Mouse (Mus musculus) C2C12 (cell line): ENCODE data around the gene Ophn1. TPM values are rescaled to one million over a fixed set of nuclear protein-coding genes. Genes with fewer than 3 reads are reported as not detected.

Source experiments
- H3K27me3 ChIP-seq: one replicate; pipeline ENCODE4 v1.6.1; 2011; ENCODE audit not compliant: control insufficient read depth, insufficient read depth, insufficient read length
- H3K36me3 ChIP-seq: one replicate; pipeline ENCODE4 v1.6.1; 2011; ENCODE audit not compliant: control insufficient read depth, insufficient read depth
- H3K4me3 ChIP-seq: one replicate; pipeline ENCODE4 v1.5.1; 2011; ENCODE audit warnings: mild to moderate bottlenecking, control low read depth; ENCODE audit not compliant: poor library complexity, insufficient read depth, severe bottlenecking
- H3K79me2 ChIP-seq: one replicate; pipeline ENCODE4 v1.6.1; 2011; ENCODE audit not compliant: control insufficient read depth, insufficient read depth
- H3K79me3 ChIP-seq: one replicate; pipeline ENCODE4 v1.6.1; 2011; ENCODE audit warnings: low read depth, control low read depth
- H3ac ChIP-seq: one replicate; pipeline ENCODE3; 2011; ENCODE audit warnings: low read depth; ENCODE audit not compliant: control insufficient read depth, insufficient read length
- CEBPB ChIP-seq: IDR thresholded peaks from one replicate; pipeline ENCODE4 v1.6.1; 2011; ENCODE audit warnings: low read depth, mild to moderate bottlenecking, control low read depth, moderate library complexity
- CTCF ChIP-seq: IDR thresholded peaks from one replicate; pipeline ENCODE4 v1.5.1; 2011; ENCODE audit not compliant: control insufficient read depth, insufficient read depth, insufficient read length
- FOSL1 ChIP-seq: IDR thresholded peaks from one replicate; pipeline ENCODE4 v1.8.0; 2011; ENCODE audit warnings: mild to moderate bottlenecking, low read length; ENCODE audit not compliant: poor library complexity, insufficient read depth, severe bottlenecking
- MAX ChIP-seq: IDR thresholded peaks from one replicate; pipeline ENCODE4 v1.6.1; 2011; ENCODE audit warnings: mild to moderate bottlenecking, control low read depth
- MYOD1 ChIP-seq: IDR thresholded peaks from one replicate; pipeline ENCODE4 v1.6.1; 2011; ENCODE audit warnings: low read depth; ENCODE audit not compliant: control insufficient read depth, insufficient read length
- MYOG ChIP-seq: IDR thresholded peaks from one replicate; pipeline ENCODE4 v1.6.1; 2011; ENCODE audit not compliant: control insufficient read depth, insufficient read length; ENCODE audit errors: extremely low read depth
- USF1 ChIP-seq: IDR thresholded peaks from one replicate; pipeline ENCODE4 v1.6.1; 2011; ENCODE audit warnings: low read depth, mild to moderate bottlenecking, control low read depth, moderate library complexity
- long read RNA-seq, 2 experiments: library from polyadenylated mRNA; unstranded; transcript quantifications; one replicate each; pipeline ENCODE4 v2.0.0; 2019 to 2020
- polyA plus RNA-seq: library from polyadenylated mRNA; unstranded; fragments of >200 nt; fragmentation: generic; extraction: Trizol; gene quantifications from one replicate; pipeline ENCODE4 v1.2.1, GENCODE M21; 2012; ENCODE audit warnings: missing spikeins

Ophn1 gene
- polyA plus RNA-seq: 1.3 TPM
- long read RNA-seq, experiment 1, partial matches to known transcripts: 0 of 3 reads
- long read RNA-seq, experiment 1, other reads (novel, unspliced or antisense): 2 of 3 reads
- long read RNA-seq, experiment 2, full-length matches to known transcripts: 6 of 7 reads
- long read RNA-seq, experiment 2, partial matches to known transcripts: 0 of 7 reads
- long read RNA-seq, experiment 2, other reads (novel, unspliced or antisense): 1 of 7 reads

DNA sequence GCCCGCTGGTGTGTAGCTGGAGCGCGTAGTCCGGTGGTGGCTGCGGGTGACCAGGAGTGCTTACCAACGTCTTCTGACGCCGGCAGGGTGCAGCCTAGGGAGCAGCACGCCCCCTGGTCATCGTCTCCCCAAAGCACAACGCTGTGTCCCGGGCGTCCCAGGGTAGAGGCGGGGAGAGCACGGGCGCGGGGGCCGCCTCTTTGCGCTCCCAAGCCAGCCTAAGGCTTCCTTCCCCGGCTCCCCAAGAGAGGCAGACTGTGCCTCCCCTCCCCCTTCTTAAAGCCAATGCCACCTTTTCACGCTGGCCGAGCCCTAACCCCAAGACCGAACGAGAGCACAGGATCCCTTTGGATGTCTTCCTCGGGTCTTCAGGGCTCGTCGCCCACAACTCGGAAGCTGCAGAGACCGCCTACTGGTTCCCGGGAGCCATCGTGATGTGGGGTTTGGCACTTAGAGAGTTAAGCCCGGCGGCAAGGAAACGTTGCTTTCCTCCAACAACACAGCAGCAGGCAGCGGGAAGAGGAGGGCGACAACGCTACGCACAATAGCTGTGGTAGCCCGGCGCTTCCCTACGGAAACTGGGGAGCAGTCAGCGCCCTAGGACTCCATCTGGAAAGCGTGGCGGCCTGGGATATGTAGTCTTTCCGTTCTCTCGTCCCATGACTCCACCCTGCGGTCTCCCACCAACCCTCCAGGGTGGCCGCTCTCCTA, at the start of gene Ophn1:
TSS of gene Ophn1 (minus strand) at position 620 of the 711 bp plus-strand sequence.
- Histone ChIP-seq H3K27me3 (no peaks in the 10 kb centered on the region), H3K4me3 (no peak within 1 kb of the TSS), H3K79me2 (no peaks in the 10 kb centered on the region), H3ac (peak within 1 kb of the TSS; percentile 51), H3K79me3 (no peaks in the 10 kb centered on the region), H3K36me3 (no peaks in the 10 kb centered on the region)
- TF ChIP-seq CTCF (peak; percentile 11), USF1 (no peak)

DNA sequence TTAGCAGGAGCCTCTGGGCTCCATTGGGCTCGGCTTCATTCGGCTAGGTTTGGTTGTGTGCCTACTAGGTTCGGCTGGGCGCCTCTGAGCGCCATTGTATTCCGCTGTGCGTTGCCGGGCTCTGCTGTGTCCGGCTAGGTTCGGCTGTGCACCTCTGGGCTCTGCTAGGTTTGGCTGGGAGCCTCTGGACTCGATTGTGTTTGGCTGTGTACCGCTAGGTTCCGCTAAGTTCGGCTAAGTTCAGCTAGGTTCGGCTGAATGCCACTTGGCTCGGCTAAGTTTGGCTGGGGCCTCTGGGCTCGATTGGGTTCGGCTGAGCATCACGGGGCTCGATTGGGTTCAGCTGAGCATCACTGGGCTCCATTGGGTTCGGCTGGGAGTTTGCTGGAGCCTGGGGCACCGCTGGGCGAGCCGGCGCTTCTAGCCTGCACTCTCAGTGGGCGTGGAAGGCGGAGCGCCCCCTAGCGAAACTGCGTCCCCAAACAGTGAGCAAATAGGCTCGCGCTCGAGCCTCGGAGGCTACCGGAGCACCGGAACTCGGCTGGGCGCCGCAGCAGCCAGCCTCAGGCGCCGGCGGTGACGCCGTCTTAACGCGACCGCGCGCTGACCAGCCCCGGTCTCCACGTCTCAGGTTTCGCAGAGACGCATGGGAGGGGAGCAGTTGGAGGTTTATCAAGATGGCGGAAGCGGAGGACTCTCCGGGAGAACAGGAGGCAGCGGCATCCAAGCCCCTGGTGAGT, 46.9 kb upstream of the Ophn1 start:
- peaks cover 16% of the 10 kb centered on the region for H3K79me2 ChIP-seq
- peak overlapping the region; percentile 56 for H3K4me3 ChIP-seq
- peaks cover 11% of the 10 kb centered on the region for H3K79me3 ChIP-seq
- TF ChIP-seq MYOD1 (no peak), CTCF (peak; percentile 78), MAX (peak; percentile 16), CEBPB (no peak)
- no peaks in the 10 kb centered on the region for H3K27me3 ChIP-seq
- no peaks in the 10 kb centered on the region for H3K36me3 ChIP-seq
- peak overlapping the region; percentile 92 for H3ac ChIP-seq

DNA sequence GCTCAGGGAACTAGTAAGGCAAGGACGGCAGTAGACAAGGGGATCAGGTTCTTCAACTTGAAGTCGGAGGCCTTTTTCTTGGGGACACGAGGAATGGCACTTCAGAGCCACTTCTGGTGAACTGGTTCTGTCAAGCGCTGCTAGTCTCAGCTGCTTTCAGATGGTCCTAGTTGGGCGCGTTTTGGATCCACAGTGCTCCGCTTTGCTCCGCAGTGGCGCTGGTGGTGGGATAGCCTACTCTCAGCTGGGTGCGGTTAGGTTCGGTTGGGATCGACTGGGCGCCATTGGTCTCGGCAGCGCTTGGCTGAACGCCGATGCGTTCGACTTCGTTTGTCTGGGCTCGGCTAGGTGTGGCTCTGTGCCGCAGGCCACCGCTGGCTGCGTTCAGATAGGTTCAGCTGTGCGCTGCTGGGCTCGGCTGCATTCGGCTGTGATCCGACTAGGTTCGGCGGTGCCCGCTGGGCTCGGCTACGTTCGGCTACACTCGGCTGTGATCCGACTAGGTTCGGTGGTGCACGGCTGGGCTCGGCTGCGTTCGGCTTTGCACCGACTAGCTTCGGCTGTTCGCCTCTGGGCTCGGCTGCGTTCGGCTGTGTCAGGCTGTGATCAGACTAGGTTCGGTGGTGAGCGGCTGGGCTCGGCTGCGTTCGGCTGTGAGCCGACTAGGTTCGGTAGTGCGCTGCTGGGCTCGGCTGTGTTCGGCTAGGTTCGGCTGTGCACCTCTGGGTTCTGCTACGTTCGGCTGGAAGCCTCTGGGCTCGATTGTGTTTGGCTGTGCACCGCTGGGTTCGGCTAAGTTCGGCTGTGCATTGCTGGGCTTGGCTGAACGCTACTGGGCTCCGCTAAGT, 46.1 kb upstream of the Ophn1 start:
- H3K79me3 ChIP-seq: peaks cover 11% of the 10 kb centered on the region
- peak overlapping the region; percentile 77 for H3ac ChIP-seq
- H3K79me2 ChIP-seq: peaks cover 16% of the 10 kb centered on the region
- no peak for TF ChIP-seq USF1
- no peak for TF ChIP-seq CTCF
- TF ChIP-seq MAX: no peak
- no peak for TF ChIP-seq FOSL1
- no peak for TF ChIP-seq MYOG
- TF ChIP-seq MYOD1: no peak
- no peak for TF ChIP-seq CEBPB
- no peaks in the 10 kb centered on the region for H3K27me3 ChIP-seq
- H3K4me3 ChIP-seq: peak overlapping the region; percentile 56
- no peaks in the 10 kb centered on the region for H3K36me3 ChIP-seq

DNA sequence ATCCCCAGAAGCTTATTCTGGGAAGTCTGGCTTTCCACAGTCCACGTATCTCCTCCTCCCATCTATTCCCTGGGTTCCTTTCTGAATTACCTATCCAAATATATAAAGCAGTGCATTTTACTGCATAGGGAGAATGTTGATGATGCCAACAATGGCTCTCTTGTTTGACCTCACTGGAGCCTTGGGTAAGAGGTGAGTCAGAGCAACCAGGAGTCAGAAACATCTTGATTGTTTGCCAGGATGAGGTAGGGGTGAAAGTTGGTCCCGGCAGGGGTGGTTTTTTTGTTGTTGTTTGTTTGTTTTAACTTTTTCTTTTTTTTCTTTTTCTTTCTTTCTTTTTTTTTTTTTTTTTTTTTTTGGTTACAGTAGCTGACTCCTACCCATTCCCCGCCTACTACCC, 45.3 kb upstream of the Ophn1 start, which contains the start of gene Yipf6:
TSS of gene Yipf6 (plus strand) at position 216 of the 400 bp plus-strand sequence.
- Histone ChIP-seq H3K4me3 (peak within 1 kb of the TSS; percentile 56), H3K36me3 (no peaks in the 10 kb centered on the region), H3K27me3 (no peaks in the 10 kb centered on the region), H3K79me3 (peaks cover 11% of the 10 kb centered on the region), H3K79me2 (peaks cover 16% of the 10 kb centered on the region), H3ac (peak within 1 kb of the TSS; percentile 77)
- no peak for TF ChIP-seq MAX
- TF ChIP-seq MYOD1: no peak
- TF ChIP-seq USF1: no peak
- TF ChIP-seq CTCF: no peak
- TF ChIP-seq CEBPB: no peak
- TF ChIP-seq MYOG: no peak
- no peak for TF ChIP-seq FOSL1

DNA sequence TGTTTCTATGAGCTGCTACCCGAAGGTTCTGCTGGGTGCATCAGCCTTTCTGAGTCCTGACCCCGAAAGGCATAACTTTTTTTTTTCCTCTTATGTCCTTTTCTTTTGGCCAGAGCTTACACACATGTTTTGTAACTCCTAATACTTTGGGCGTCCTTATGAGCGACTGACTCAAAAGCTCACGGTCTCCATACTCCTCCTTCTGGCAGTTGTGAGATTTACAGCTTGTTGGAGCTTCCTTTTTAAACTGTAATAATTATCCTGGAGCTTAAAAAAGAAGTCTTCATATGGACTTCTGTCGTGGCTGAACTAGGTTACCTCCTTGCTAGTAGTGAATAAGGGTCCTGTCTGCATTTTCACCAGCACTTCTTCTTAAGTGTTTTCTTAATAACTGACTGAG, 28.6 kb upstream of the Ophn1 start:
- H3ac ChIP-seq: no peak overlapping the region
- no peak overlapping the region for H3K4me3 ChIP-seq
- no peaks in the 10 kb centered on the region for H3K79me2 ChIP-seq
- H3K27me3 ChIP-seq: no peaks in the 10 kb centered on the region
- no peaks in the 10 kb centered on the region for H3K36me3 ChIP-seq
- no peak for TF ChIP-seq MYOG
- no peak for TF ChIP-seq CEBPB
- TF ChIP-seq USF1: no peak
- H3K79me3 ChIP-seq: no peaks in the 10 kb centered on the region
